Mouse (Mus musculus): ENCODE data around the gene Prex1.

Prex1 gene

GRCm38 (mm10) chr2:166686917-166687316 is 26.7 kb downstream of the Prex1 start:
- no peak for DNase-seq (ENCODE audit: low spot score in 2 of 2)

GRCm38 (mm10) chr2:166685824-166686223 is 27.8 kb downstream of the Prex1 start:
- no peak for DNase-seq (ENCODE audit: low spot score in 2 of 2)

- DNase-seq (ENCODE audit: low spot score in 2 of 2) = peak; percentile 6 to 21
Measured at GRCm38 (mm10) chr2:166683885-166684544, 29.6 kb downstream of the Prex1 start.

- no peak for DNase-seq (ENCODE audit: low spot score in 2 of 2)
Measured at GRCm38 (mm10) chr2:166682866-166683265, 30.8 kb downstream of the Prex1 start.

- DNase-seq (ENCODE audit: low spot score in 2 of 2) = no peak
Measured at GRCm38 (mm10) chr2:166678959-166679759, 34.5 kb downstream of the Prex1 start.

- DNase-seq (ENCODE audit: low spot score in 2 of 2) = peak in 1 of 2 experiments; percentile 22
Measured at GRCm38 (mm10) chr2:166676933-166677332, 36.7 kb downstream of the Prex1 start.

- no peak for DNase-seq (ENCODE audit: low spot score in 2 of 2)
Measured at GRCm38 (mm10) chr2:166676498-166676897, 37.1 kb downstream of the Prex1 start.

- DNase-seq (ENCODE audit: low spot score in 2 of 2) = no peak
Measured at GRCm38 (mm10) chr2:166675588-166676444, 37.8 kb downstream of the Prex1 start.

GRCm38 (mm10) chr2:166674693-166675092 is 38.9 kb downstream of the Prex1 start:
- DNase-seq (ENCODE audit: low spot score in 2 of 2) = no peak

- no peak for DNase-seq (ENCODE audit: low spot score in 2 of 2)
Measured at GRCm38 (mm10) chr2:166673951-166674350, 39.7 kb downstream of the Prex1 start.

- no peak for DNase-seq (ENCODE audit: low spot score in 2 of 2)
Measured at GRCm38 (mm10) chr2:166672171-166672965, 41.3 kb downstream of the Prex1 start.

GRCm38 (mm10) chr2:166671614-166672013 is 42.0 kb downstream of the Prex1 start:
- DNase-seq (ENCODE audit: low spot score in 2 of 2) = no peak

GRCm38 (mm10) chr2:166671019-166671418 is 42.6 kb downstream of the Prex1 start:
- DNase-seq (ENCODE audit: low spot score in 2 of 2) = no peak

- DNase-seq (ENCODE audit: low spot score in 2 of 2) = no peak
Measured at GRCm38 (mm10) chr2:166669922-166670321, 43.7 kb downstream of the Prex1 start.

GRCm38 (mm10) chr2:166667790-166668695 is 45.6 kb downstream of the Prex1 start:
- no peak for DNase-seq (ENCODE audit: low spot score in 2 of 2)

GRCm38 (mm10) chr2:166666175-166666574 is 47.5 kb downstream of the Prex1 start:
- DNase-seq (ENCODE audit: low spot score in 2 of 2) = no peak

GRCm38 (mm10) chr2:166665244-166665922 is 48.2 kb downstream of the Prex1 start:
- DNase-seq (ENCODE audit: low spot score in 2 of 2) = no peak

- no peak for DNase-seq (ENCODE audit: low spot score in 2 of 2)
Measured at GRCm38 (mm10) chr2:166664506-166664905, 49.1 kb downstream of the Prex1 start.

GRCm38 (mm10) chr2:166663250-166663961 is 50.2 kb downstream of the Prex1 start:
- DNase-seq (ENCODE audit: low spot score in 2 of 2) = no peak
